Mouse (Mus musculus): ENCODE data around the gene Gnpat.

Gene Gnpat

DNA sequence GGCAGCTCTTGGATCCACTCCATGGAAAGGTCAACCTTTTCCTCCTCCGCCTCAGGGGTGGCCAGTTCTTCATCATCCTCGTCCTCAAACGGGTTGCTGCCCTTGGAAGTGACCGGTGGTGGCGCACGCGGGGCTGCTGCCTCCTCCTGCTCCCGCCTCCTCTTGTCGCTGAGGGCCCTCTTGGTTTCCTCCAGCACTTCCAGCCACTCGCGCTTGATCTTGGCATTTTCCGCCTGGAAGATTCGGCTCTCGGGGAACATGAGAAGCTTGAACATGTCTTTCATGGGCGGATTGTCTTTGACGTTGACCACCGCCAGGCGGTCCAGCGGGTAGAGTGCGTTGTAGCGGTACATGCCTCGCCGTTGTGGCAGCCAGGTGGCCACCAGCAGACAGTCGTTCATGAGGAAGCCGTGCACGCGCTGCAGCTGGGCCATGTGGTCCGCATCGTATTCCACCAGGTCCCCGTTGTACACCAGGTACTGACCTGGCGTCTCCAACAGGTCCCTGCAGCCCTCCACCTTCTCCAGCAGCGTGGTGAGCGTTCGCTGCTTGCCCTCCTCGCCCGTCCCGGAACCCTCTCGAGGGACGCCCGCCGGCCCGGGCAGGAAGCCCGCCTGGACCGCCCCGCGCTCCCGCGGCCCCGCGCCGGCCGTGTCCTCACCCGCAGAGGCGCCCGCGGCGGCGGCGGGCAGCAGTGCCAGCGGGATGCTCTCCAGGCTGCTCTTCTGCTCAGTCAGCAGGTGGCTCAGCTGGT is 34.0 kb downstream of the Gnpat start:
- in situ Hi-C loops (cut with MboI; ENCODE audit: unreplicated experiment in 2 of 2), result loop anchor here (5.0 to 10.0 kb wide), 3 partner anchors 55 to 138 kb away; no protein-coding TSS in a partner anchor

- in situ Hi-C loops (cut with MboI; ENCODE audit: unreplicated experiment in 2 of 2), result loop anchor here (5.0 to 10.0 kb wide), 3 partner anchors 55 to 137 kb away; no protein-coding TSS in a partner anchor
Observed at GRCm38 (mm10) chr8:124897386-124898250, 34.8 kb downstream of the Gnpat start, which contains the start of the genes Exoc8 and Sprtn. Exoc8 (minus strand) TSS chr8:124897705. Sprtn (plus strand) TSS chr8:124897886.

GRCm38 (mm10) chr8:124898251-124898905 is 35.5 kb downstream of the Gnpat start:
- in situ Hi-C loops (cut with MboI; ENCODE audit: unreplicated experiment in 2 of 2), result loop anchor here (5.0 to 10.0 kb wide), 3 partner anchors 54 to 136 kb away; no protein-coding TSS in a partner anchor

DNA sequence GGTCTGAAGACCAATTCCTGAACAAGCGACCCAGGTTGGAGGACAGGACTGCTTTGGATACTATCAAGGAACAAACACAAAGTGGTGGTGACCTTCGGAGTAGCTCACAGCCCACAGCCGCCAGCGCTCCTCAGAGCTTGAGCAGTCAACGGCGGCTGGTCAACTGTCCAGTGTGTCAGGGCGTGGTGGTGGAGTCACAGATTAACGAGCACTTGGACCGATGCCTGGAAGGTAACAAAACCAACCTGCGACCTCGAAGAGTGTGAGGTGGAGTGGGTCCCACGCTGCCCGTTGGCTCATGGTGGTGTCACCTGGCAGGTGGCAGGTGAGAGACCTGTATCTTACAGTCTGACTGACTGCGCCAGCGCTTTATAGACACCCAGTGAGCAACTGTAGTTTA is 40.4 kb downstream of the Gnpat start:
- in situ Hi-C loops (cut with MboI; ENCODE audit: unreplicated experiment in 2 of 2), result loop anchor here in 1 of 2 experiments (25.0 kb wide), 1 partner anchor 641 kb away; no protein-coding TSS in a partner anchor

DNA sequence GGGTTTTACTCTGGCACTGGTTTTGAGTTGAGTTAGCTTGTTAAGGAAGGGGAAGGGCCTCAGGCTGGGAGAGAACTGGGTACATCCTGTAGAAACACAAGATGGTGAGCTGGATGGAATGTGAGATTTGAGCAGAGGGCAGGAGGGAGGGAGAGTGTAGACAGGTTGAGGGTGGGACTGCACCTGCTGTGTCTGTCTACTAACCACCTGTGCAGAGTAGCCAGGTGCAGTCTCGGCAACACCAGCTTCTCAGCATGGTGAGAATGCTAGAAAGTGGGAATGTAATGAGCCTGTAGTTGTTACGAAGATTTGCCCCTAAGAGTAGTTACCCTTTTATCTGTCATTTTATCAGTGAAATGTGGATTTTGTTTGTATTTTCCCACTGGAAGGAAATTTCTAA is 42.6 kb downstream of the Gnpat start:
- in situ Hi-C loops (cut with MboI; ENCODE audit: unreplicated experiment in 2 of 2), result loop anchor here in 1 of 2 experiments (25.0 kb wide), 1 partner anchor 643 kb away; no protein-coding TSS in a partner anchor

GRCm38 (mm10) chr8:124909936-124910335 is 47.1 kb downstream of the Gnpat start:
- in situ Hi-C loops (cut with MboI; ENCODE audit: unreplicated experiment in 2 of 2), result loop anchor here in 1 of 2 experiments (25.0 kb wide), 1 partner anchor 648 kb away; no protein-coding TSS in a partner anchor

DNA sequence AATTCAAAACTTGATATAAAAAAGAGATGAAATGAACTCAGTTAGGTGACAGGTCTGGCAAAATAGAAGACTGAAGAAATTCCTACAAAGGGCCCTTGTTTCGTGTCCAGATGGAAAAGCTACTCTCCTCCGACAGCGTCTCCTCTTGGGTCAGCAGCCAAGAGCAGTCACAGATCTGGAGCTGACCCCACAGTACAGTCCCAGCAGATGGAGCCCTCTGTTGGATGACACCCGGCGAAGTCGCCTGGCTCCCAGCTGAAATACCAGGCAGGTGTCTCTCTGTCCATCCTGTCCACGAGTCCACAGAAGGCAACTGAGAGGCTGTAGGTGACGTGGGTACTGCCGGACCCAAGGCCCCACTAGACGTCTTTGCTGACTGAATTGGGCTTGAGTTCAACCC is 47.5 kb downstream of the Gnpat start:
- in situ Hi-C loops (cut with MboI; ENCODE audit: unreplicated experiment in 2 of 2), result loop anchor here in 1 of 2 experiments (25.0 kb wide), 1 partner anchor 648 kb away; no protein-coding TSS in a partner anchor

DNA sequence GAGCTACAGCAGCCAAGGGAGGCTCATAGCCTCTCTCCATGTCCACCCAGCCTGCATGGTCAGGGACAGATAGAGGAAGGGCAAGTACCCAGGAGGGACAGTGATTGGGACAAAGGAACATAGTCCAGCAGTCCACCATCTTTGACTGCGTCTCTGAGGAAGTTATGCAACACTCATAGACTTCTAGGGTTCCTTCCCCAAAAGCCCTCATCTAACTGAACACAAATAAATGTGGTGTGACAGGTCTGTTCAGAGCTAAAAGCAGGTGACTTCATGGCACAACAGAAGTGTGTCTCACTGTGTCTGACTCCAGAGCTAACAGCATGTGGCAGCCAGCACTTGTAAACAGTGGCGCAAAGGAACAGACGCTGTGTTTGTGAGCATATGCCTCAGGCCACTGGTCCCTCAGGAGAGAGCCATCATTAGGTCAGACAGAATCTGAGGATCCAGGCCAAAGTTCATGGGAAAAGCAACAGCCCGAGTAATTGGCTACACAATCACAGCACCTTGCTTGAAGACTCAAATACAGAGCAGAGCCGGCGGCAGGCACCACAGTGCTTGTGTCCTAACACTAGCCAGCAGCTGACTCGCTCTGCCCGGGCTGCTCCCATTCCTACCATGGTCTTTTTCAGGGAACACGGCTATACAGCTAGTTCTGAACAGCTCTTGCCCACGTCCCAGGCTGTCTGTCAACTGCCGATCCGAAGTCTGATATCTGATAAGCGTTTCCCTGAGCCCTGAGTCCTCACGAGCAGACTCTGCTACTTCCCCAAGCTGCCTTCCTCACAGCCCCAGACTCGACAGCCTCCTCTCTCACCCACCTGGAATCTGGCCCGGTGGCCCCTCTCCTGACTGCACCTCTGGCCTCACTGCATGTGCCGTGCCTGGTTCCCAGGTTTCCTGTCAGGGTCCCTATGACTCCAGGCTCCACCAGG is 49.4 kb downstream of the Gnpat start:
- in situ Hi-C loops (cut with MboI; ENCODE audit: unreplicated experiment in 2 of 2), result loop anchor here in 1 of 2 experiments (25.0 kb wide), 1 partner anchor 650 kb away; no protein-coding TSS in a partner anchor

- in situ Hi-C loops (cut with MboI; ENCODE audit: unreplicated experiment in 2 of 2), result loop anchor here in 1 of 2 experiments (25.0 kb wide), 1 partner anchor 652 kb away; no protein-coding TSS in a partner anchor
Observed at GRCm38 (mm10) chr8:124914061-124914460, 51.2 kb downstream of the Gnpat start.

- in situ Hi-C loops (cut with MboI; ENCODE audit: unreplicated experiment in 2 of 2), result loop anchor here in 1 of 2 experiments (25.0 kb wide), 1 partner anchor 656 kb away; no protein-coding TSS in a partner anchor
Observed at GRCm38 (mm10) chr8:124917741-124918484, 55.1 kb downstream of the Gnpat start.

GRCm38 (mm10) chr8:124921369-124922279 is 58.8 kb downstream of the Gnpat start:
- in situ Hi-C loops (cut with MboI; ENCODE audit: unreplicated experiment in 2 of 2), result loop anchor here in 1 of 2 experiments (25.0 kb wide), 1 partner anchor 659 kb away; no protein-coding TSS in a partner anchor

- in situ Hi-C loops (cut with MboI; ENCODE audit: unreplicated experiment in 2 of 2), result loop anchor here in 1 of 2 experiments (25.0 kb wide), 1 partner anchor 660 kb away; no protein-coding TSS in a partner anchor
Observed at GRCm38 (mm10) chr8:124922490-124923089, 59.8 kb downstream of the Gnpat start.

- in situ Hi-C loops (cut with MboI; ENCODE audit: unreplicated experiment in 2 of 2), result loop anchor here in 1 of 2 experiments (25.0 kb wide), 1 partner anchor 662 kb away; no protein-coding TSS in a partner anchor
Observed at GRCm38 (mm10) chr8:124923971-124924652, 61.3 kb downstream of the Gnpat start.

- in situ Hi-C loops (cut with MboI; ENCODE audit: unreplicated experiment in 2 of 2), result loop anchor here in 1 of 2 experiments (25.0 kb wide), 2 partner anchors 1537 to 2012 kb away; partner anchors contain the start of gene Tomm20
Observed at GRCm38 (mm10) chr8:124925544-124926266, 62.9 kb downstream of the Gnpat start.

DNA sequence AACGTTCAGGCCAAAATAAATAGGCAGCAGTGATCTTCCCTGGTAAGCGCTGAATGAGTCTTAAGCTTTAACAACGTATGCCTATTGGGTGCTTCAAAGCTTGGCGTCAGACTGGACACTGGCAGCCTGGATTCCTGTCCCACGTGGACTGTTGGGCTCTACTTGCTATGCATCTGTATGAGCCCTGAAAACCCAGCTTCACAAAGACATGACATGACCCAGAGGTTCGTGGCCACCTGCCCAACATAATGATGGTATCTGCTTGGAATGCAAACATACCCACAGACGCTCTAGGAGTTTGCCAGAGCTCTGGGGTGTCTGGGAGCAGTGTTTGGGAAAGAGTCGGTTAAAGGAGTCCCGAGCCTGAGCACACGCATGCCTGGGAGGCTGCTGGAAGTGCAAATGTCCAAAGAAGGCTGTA is 63.5 kb downstream of the Gnpat start:
- in situ Hi-C loops (cut with MboI; ENCODE audit: unreplicated experiment in 2 of 2), result loop anchor here in 1 of 2 experiments (25.0 kb wide), 2 partner anchors 1536 to 2011 kb away; partner anchors contain the start of gene Tomm20

All from v-Abl transformed pro-B cells (cell line).